Mouse (Mus musculus): ENCODE data around the gene Vcp.
A peak's percentile ranks its signal among the peaks of the same experiment; 100 is the strongest.

DNA sequence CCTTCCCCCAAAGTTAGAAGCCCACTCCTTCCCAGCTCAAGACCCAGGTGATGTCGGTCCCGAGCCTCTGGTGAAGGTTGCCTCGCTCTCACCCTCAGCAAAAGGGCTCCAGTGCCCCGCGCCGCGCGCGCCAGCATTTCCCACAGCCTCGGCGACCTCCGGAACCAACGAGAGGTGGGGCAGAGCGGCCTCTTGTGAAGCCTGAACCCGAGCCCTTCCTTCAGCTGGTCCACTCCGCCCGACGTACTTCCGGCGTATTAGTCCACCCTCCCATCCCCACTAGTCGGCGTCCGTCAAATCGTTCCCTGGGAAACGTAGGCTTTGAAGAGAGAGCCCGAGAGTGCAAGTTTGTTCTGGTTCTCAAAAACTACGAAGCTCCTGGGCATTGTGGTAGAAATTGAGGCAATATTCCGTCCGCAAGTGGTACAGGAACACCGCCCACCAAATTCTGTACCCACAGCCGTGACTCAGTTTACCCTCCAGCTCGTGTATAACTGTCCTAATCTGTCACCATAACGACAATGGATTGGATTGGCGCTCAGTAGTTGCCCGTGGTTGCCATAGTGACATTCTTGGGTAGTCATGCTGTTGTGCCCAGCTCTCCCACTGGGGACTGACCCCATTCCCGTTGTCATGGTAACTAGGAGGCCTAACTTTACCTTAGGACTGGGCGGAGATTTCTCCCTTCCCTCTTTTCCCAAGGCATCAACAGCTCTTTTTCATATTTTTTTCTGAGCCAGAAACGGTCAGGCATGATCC, 31.1 kb upstream of the Vcp start, which contains the start of gene Stoml2:
- TF ChIP-seq CTCF (IDR thresholded peaks at IDR 0.05; ENCODE audit: low read depth, low read length) (no peak), POLR2A (IDR thresholded peaks at IDR 0.05; ENCODE audit: borderline replicate concordance, low read depth, low read length) (peak; percentile 61; the same call in 1 of the 2 replicates)
